Mouse (Mus musculus) limb, embryonic 15.5 days (tissue): ENCODE data around the gene Vwa7. TPM values are rescaled to one million over a fixed set of nuclear protein-coding genes. Genes with fewer than 3 reads are reported as not detected.
A peak's percentile ranks its signal among the peaks of the same experiment; 100 is the strongest.

Source experiments
- ATAC-seq: fragments of 200-750 bp; cut with Nextera tagmentation; 2 replicates; pipeline ENCODE4 v1.8.0; 2017; ENCODE audit warnings: low read depth, moderate TSS enrichment; ENCODE audit not compliant: insufficient number of reproducible peaks, low FRiP score, low TSS enrichment
- H3K27ac ChIP-seq: fragments of 300-500 bp; sonication (generic); 2 replicates; pipeline ENCODE4 v1.5.1; 2015; ENCODE audit warnings: moderate library complexity, mild to moderate bottlenecking, inconsistent platforms
- H3K27me3 ChIP-seq: fragments of 300-500 bp; sonication (generic); 2 replicates; pipeline ENCODE4 v1.6.1; 2015; ENCODE audit warnings: inconsistent platforms
- H3K36me3 ChIP-seq: fragments of 300-500 bp; sonication (generic); 2 replicates; pipeline ENCODE4 v1.6.1; 2015; ENCODE audit warnings: inconsistent platforms
- H3K4me1 ChIP-seq: fragments of 300-500 bp; sonication (generic); 2 replicates; pipeline ENCODE4 v1.6.1; 2015; ENCODE audit warnings: inconsistent platforms
- H3K4me2 ChIP-seq: fragments of 300-500 bp; sonication (generic); 2 replicates; pipeline ENCODE4 v1.6.1; 2015; ENCODE audit warnings: mild to moderate bottlenecking, inconsistent platforms
- H3K4me3 ChIP-seq: fragments of 300-500 bp; sonication (generic); 2 replicates; pipeline ENCODE4 v1.5.1; 2015; ENCODE audit warnings: mild to moderate bottlenecking, inconsistent platforms
- H3K9ac ChIP-seq: fragments of 300-500 bp; sonication (generic); 2 replicates; pipeline ENCODE4 v1.6.1; 2015; ENCODE audit warnings: inconsistent platforms
- H3K9me3 ChIP-seq: fragments of 300-500 bp; sonication (generic); 2 replicates; pipeline ENCODE4 v1.6.1; 2016; ENCODE audit warnings: inconsistent platforms
- WGBS: fragments of 180-500 bp; shearing (Covaris S2); methylation state at CpG from one replicate; pipeline ENCODE4 v1.1.7; 2015; 5-methylcytosine and 5-hydroxymethylcytosine counted together
- polyA plus RNA-seq: library from polyadenylated mRNA; unstranded; fragments of >200 nt; fragmentation: Nextera tagmentation; extraction: Ambion mirVana; gene quantifications from 2 replicates; pipeline ENCODE4 v1.2.1, GENCODE M21; 2015

Vwa7 gene
- polyA plus RNA-seq, 1 experiment from 2014 or later = 0.18 TPM

DNA sequence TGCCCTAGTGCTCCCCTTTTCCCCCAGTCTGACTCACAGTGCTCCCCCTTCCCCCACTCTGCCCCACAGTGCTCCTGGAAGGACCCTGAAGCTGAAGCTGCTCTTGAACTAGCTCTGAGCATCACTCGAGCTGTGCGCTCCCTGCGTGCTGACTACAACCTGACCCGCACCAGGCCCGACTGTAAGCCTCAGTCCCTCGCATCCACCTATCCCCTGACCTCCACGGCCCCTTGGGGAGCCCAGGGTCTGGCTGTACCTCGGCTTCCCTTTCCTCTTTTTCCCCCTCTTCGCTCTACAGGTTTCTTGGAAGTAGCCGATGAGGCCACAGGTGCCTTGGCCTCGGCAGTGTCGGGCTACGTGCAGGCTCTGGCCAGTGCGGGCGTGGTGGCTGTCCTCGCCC, 1.1 kb upstream of the Vwa7 start:
- H3K9ac ChIP-seq = no peak overlapping the region
- no peak overlapping the region for H3K4me3 ChIP-seq

GRCm38 (mm10) chr17:35016791-35017705, 669 bp downstream of the Vwa7 start:
- WGBS = 79% methylated on average over 10 of the region's 10 CpGs
- no peak for ATAC-seq
- Histone ChIP-seq H3K4me2 (no peak overlapping the region), H3K27ac (peak overlapping the region; percentile 35; the same call in 1 of the 2 replicates), H3K9ac (no peak overlapping the region), H3K4me3 (no peak overlapping the region), H3K4me1 (peaks cover 19% of the 10 kb centered on the region), H3K9me3 (no peaks in the 10 kb centered on the region), H3K27me3 (no peaks in the 10 kb centered on the region), H3K36me3 (peaks cover 48% of the 10 kb centered on the region)

More for the DNA sequence above, 1.1 kb upstream of the Vwa7 start:
- peaks cover 14% of the 10 kb centered on the region for H3K4me1 ChIP-seq
- H3K9me3 ChIP-seq = no peaks in the 10 kb centered on the region
- 90% methylated on average over 16 of the region's 16 CpGs for WGBS
- H3K27me3 ChIP-seq = no peaks in the 10 kb centered on the region
- no peak overlapping the region for H3K27ac ChIP-seq
- no peak for ATAC-seq
- H3K36me3 ChIP-seq = peaks cover 65% of the 10 kb centered on the region
- H3K4me2 ChIP-seq = no peak overlapping the region

DNA sequence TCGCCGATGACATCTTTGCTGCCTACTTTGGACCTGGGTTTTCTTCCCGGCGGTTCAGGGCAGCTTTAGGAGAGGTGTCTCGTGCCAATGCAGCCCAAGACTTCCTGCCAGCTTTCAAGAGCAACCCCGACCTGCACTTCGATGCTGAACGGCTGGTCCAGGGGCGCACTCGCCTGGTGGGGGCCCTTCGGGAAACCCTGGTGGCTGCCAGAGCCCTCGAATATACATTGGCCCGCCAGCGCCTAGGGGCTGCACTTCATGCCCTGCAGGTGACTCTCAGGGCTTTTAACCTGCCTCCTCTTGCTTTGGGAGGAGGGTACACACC, 1.3 kb downstream of the Vwa7 start:
- peaks cover 41% of the 10 kb centered on the region for H3K36me3 ChIP-seq
- no peak overlapping the region for H3K4me2 ChIP-seq
- H3K9ac ChIP-seq = no peak overlapping the region
- no peaks in the 10 kb centered on the region for H3K27me3 ChIP-seq
- H3K4me1 ChIP-seq = peaks cover 19% of the 10 kb centered on the region
- ATAC-seq = no peak
- H3K27ac ChIP-seq = no peak overlapping the region
- no peak overlapping the region for H3K4me3 ChIP-seq
- H3K9me3 ChIP-seq = no peaks in the 10 kb centered on the region
- WGBS = 77% methylated on average over 14 of the region's 14 CpGs

DNA sequence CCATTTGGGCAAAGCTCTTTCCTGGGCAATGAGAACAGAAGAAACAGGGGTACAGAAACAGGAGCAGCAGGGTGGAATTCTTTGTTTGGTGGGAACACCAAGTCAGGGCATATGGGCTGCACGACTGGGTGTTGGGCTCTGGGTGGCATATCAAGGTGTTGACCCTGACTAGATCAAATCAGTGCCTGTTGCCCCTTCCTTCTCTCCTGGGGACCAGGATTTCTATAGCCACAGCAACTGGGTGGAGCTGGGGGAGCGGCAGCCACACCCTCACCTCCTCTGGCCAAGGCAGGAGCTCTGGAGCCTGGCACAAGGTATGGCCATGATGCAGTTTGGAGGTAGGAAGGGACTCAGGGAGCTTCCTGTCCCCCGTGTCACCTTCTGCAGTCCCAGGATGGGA, 1.8 kb downstream of the Vwa7 start:
- no peaks in the 10 kb centered on the region for H3K27me3 ChIP-seq
- H3K4me3 ChIP-seq = no peak overlapping the region
- peaks cover 19% of the 10 kb centered on the region for H3K4me1 ChIP-seq
- no peak for ATAC-seq
- no peak overlapping the region for H3K9ac ChIP-seq
- no peaks in the 10 kb centered on the region for H3K9me3 ChIP-seq
- 80% methylated on average over 3 of the region's 3 CpGs for WGBS
- H3K36me3 ChIP-seq = peaks cover 36% of the 10 kb centered on the region
- H3K27ac ChIP-seq = no peak overlapping the region
- H3K4me2 ChIP-seq = no peak overlapping the region

DNA sequence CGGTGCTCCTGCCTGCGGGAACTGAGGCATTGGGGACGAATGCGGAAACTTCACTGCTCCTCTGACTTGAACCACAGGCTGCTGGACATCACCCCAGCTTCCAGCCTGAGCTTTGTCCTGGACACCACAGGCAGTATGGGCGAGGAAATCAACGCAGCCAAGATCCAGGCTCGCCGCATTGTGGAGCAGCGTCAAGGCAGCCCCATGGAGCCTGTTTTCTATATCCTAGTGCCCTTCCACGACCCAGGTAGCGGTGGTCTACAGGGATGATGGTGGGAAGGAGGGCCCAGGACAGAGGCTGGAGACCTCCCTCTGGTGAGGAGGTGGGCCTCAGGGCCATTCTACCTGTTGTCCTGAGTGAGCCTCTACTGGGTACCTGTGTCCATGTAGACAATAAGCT, 3.5 kb downstream of the Vwa7 start:
- H3K9me3 ChIP-seq = no peaks in the 10 kb centered on the region
- H3K4me2 ChIP-seq = no peak overlapping the region
- peaks cover 19% of the 10 kb centered on the region for H3K36me3 ChIP-seq
- no peak overlapping the region for H3K4me3 ChIP-seq
- peaks cover 22% of the 10 kb centered on the region for H3K4me1 ChIP-seq
- no peak overlapping the region for H3K27ac ChIP-seq
- no peaks in the 10 kb centered on the region for H3K27me3 ChIP-seq
- no peak for ATAC-seq
- H3K9ac ChIP-seq = no peak overlapping the region
- 73% methylated on average over 11 of the region's 11 CpGs for WGBS

GRCm38 (mm10) chr17:35020551-35020950, 4.2 kb downstream of the Vwa7 start:
- Histone ChIP-seq H3K9ac (no peak overlapping the region), H3K4me2 (no peak overlapping the region), H3K9me3 (no peaks in the 10 kb centered on the region), H3K4me1 (peaks cover 25% of the 10 kb centered on the region), H3K36me3 (peaks cover 13% of the 10 kb centered on the region), H3K4me3 (no peak overlapping the region), H3K27ac (no peak overlapping the region), H3K27me3 (no peaks in the 10 kb centered on the region)
- 76% methylated on average over 8 of the region's 8 CpGs for WGBS
- no peak for ATAC-seq

DNA sequence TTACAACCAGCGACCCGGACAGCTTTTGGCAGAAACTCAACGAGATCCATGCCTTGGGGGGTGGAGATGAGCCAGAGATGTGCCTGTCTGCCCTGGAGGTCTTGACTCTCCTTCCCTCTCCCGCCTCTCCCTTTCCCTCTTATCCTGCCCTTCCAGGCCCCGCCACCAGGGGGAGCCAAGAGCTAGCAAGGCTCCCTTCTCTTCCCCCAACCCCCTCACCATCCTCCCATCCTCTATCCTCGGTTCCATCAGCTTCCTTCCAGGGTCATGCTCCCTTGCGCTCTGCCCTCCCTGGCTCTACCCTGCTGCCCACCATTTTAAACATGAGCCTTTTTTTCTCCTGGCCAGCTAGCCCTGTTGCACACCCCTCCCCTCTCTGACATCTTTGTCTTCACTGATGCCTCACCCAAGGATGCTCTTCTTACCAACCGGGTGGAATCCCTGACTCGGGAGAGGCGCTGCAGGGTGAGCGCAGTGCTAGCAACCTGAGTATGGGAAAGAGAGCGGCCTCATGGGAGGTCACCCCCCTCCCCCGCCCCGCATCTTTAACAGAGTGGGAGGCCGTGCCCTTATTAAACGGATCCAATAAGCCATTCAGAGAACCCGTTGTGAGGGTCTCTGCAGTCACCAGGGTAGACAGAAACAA, 4.9 kb downstream of the Vwa7 start:
- no peak overlapping the region for H3K9ac ChIP-seq
- H3K9me3 ChIP-seq = no peaks in the 10 kb centered on the region
- H3K4me2 ChIP-seq = peak overlapping the region; percentile 22; the same call in 1 of the 2 replicates
- peak overlapping the region; percentile 27; the same call in 1 of the 2 replicates for H3K27ac ChIP-seq
- peaks cover 5% of the 10 kb centered on the region; the same call in 1 of the 2 replicates for H3K36me3 ChIP-seq
- H3K4me1 ChIP-seq = peaks cover 25% of the 10 kb centered on the region
- ATAC-seq = peak; percentile 27; the same call in 1 of the 2 replicates
- H3K27me3 ChIP-seq = no peaks in the 10 kb centered on the region
- WGBS = 17% methylated on average over 16 of the region's 17 CpGs
- H3K4me3 ChIP-seq = no peak overlapping the region

- Histone ChIP-seq H3K9ac (no peak overlapping the region), H3K4me2 (0 out of 2 replicates have a peak overlapping the region, but pooled peaks have one; percentile 22), H3K27me3 (no peaks in the 10 kb centered on the region), H3K4me3 (no peak overlapping the region), H3K27ac (peak overlapping the region; percentile 27; the same call in 1 of the 2 replicates), H3K9me3 (no peaks in the 10 kb centered on the region), H3K36me3 (no peaks in the 10 kb centered on the region), H3K4me1 (peaks cover 24% of the 10 kb centered on the region)
- no peak for ATAC-seq
- WGBS = 67% methylated on average over 6 of the region's 6 CpGs
Observed at GRCm38 (mm10) chr17:35021842-35022477, 5.6 kb downstream of the Vwa7 start.

GRCm38 (mm10) chr17:35022541-35023060, 6.2 kb downstream of the Vwa7 start:
- Histone ChIP-seq H3K4me2 (no peak overlapping the region), H3K4me1 (peaks cover 29% of the 10 kb centered on the region), H3K9me3 (no peaks in the 10 kb centered on the region), H3K27ac (no peak overlapping the region), H3K9ac (no peak overlapping the region), H3K4me3 (no peak overlapping the region), H3K27me3 (no peaks in the 10 kb centered on the region), H3K36me3 (no peaks in the 10 kb centered on the region)
- ATAC-seq = no peak
- 91% methylated on average over 8 of the region's 8 CpGs for WGBS

DNA sequence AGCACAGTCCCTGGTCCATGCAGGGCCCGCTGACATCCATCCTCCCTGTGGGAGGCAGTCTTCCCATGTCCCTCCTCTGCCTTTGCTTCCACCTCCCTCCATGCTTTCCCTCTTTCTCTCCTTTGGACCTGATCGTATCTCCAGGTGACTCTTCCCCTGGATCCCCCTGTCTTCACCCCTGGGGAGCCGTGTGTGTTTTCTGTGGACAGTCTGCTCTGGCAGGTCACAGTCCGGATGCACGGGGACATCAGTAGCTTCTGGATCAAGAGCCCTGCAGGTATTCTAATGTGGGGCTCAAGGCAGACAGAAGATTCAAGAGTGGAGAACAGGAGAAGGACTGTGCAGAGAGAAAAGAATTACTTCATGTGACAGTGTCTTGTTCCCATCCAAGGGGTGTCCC, 6.8 kb downstream of the Vwa7 start:
- no peak overlapping the region for H3K4me3 ChIP-seq
- H3K27ac ChIP-seq = no peak overlapping the region
- no peak overlapping the region for H3K9ac ChIP-seq
- peaks cover 32% of the 10 kb centered on the region for H3K4me1 ChIP-seq
- no peak overlapping the region for H3K4me2 ChIP-seq
- no peaks in the 10 kb centered on the region for H3K27me3 ChIP-seq
- ATAC-seq = no peak
- WGBS = 89% methylated on average over 5 of the region's 5 CpGs
- H3K36me3 ChIP-seq = no peaks in the 10 kb centered on the region
- no peaks in the 10 kb centered on the region for H3K9me3 ChIP-seq

GRCm38 (mm10) chr17:35023756-35024155, 7.4 kb downstream of the Vwa7 start:
- Histone ChIP-seq H3K27ac (no peak overlapping the region), H3K27me3 (no peaks in the 10 kb centered on the region), H3K4me3 (no peak overlapping the region), H3K9ac (no peak overlapping the region), H3K4me1 (peaks cover 35% of the 10 kb centered on the region), H3K4me2 (no peak overlapping the region), H3K9me3 (no peaks in the 10 kb centered on the region), H3K36me3 (no peaks in the 10 kb centered on the region)
- ATAC-seq = no peak
- 66% methylated on average over 4 of the region's 4 CpGs for WGBS
